Mouse (Mus musculus) MEL (cell line): ENCODE measurements around the gene Rab21.

Experiments used
- CTCF ChIP-seq, 3 experiments: IDR thresholded peaks in 2 of 3; conservative IDR thresholded peaks in 1 of 3; 2 replicates each; pipeline ENCODE4 v1.5.1; 2011 to 2012; ENCODE audit warnings: low read length in 3 of 3, low read depth in 2 of 3, mild to moderate bottlenecking in 2 of 3, improper control_type of control experiment in 1 of 3, inconsistent platforms in 1 of 3, mixed read lengths in 1 of 3, moderate library complexity in 1 of 3; ENCODE audit not compliant: control insufficient read depth in 1 of 3, insufficient read depth in 1 of 3, poor library complexity in 1 of 3, severe bottlenecking in 1 of 3
- HCFC1 ChIP-seq: IDR thresholded peaks from 2 replicates; pipeline ENCODE4 v1.6.1; 2012; ENCODE audit warnings: low read depth, mild to moderate bottlenecking, inconsistent platforms, low read length, improper control_type of control experiment, moderate library complexity
- POLR2A ChIP-seq, 2 experiments: IDR thresholded peaks; 2 replicates each; pipeline ENCODE4 v1.6.1; 2011 to 2012; ENCODE audit warnings: low read length in 2 of 2, mild to moderate bottlenecking in 2 of 2, control low read depth in 1 of 2, improper control_type of control experiment in 1 of 2, low read depth in 1 of 2, moderate library complexity in 1 of 2; ENCODE audit not compliant: control insufficient read depth in 1 of 2, insufficient read depth in 1 of 2, poor library complexity in 1 of 2
- RAD21 ChIP-seq: IDR thresholded peaks from 2 replicates; pipeline ENCODE4 v1.6.1; 2011; ENCODE audit warnings: mild to moderate bottlenecking, low read depth, low read length, improper control_type of control experiment
- TBP ChIP-seq: IDR thresholded peaks from 2 replicates; pipeline ENCODE4 v1.8.0; 2011; ENCODE audit warnings: low read depth, low read length, improper control_type of control experiment
- TCF12 ChIP-seq: IDR thresholded peaks from 2 replicates; pipeline ENCODE4 v1.6.1; 2014; ENCODE audit warnings: low read depth, mild to moderate bottlenecking, inconsistent platforms, low read length, improper control_type of control experiment, moderate library complexity
- UBTF ChIP-seq: IDR thresholded peaks from 2 replicates; pipeline ENCODE4 v1.6.1; 2012; ENCODE audit warnings: low read depth, mild to moderate bottlenecking, inconsistent platforms, low read length, improper control_type of control experiment, moderate library complexity, borderline replicate concordance; ENCODE audit not compliant: insufficient read depth
- USF1 ChIP-seq: IDR thresholded peaks from 2 replicates; pipeline ENCODE4 v1.6.1; 2014; ENCODE audit warnings: low read depth, mild to moderate bottlenecking, inconsistent platforms, low read length, improper control_type of control experiment, moderate library complexity

DNA sequence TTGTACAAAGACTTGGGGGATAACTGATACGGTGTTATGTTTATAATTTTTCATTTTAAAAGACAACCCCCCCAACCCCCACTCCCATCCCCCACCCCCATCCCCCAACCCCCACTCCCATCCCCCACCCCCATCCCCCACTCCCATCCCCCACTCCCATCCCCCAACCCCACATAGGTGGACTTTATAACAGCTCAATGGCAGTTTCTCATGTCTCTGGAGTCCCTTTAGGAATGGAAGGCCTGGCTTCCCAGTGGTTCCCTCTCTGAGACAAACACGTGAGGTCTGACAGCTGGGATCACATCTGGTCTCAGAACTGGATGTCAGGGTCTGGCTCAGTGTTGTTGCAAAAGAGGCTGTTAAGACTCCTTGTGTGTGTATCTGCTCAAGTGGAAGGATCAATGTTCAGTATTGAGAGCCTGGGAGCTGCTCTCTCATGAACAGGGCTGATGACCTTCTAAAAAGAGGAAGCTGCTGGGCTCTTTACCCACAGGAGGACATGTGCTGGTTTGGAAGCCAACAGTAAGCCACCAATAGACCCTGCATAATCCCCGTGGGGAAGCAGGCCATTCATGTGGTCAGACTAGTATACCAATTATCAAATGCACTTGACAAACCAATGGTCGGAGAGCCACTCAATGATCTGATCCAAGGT is 27.5 kb upstream of the Rab21 start:
- TF ChIP-seq HCFC1: no peak
- no peak for TF ChIP-seq TBP
- TF ChIP-seq TCF12: no peak
- TF ChIP-seq RAD21: no peak
- TF ChIP-seq POLR2A (IDR thresholded peaks at IDR 0.05; ENCODE audit: control insufficient read depth in 1 of 2, insufficient read depth in 1 of 2, low read depth in 1 of 2, low read length in 2 of 2, poor library complexity in 1 of 2): no peak
- no peak for TF ChIP-seq UBTF
- no peak for TF ChIP-seq CTCF (IDR thresholded peaks at IDR 0.05 in 2 of 3, conservative IDR thresholded peaks at IDR 0.05 in 1 of 3; ENCODE audit: control insufficient read depth in 1 of 3, insufficient read depth in 1 of 3, low read depth in 2 of 3, low read length in 3 of 3, poor library complexity in 1 of 3, severe bottlenecking in 1 of 3)
- TF ChIP-seq USF1: no peak
